Mouse (Mus musculus) lung, postnatal 4 days (tissue): ENCODE results near the gene Gnl1.
A peak's percentile ranks its signal among the peaks of the same experiment; 100 is the strongest.
"Not testable (repeated sequence)": the region's sequence is repeated elsewhere in the genome, so short reads cannot be mapped to it uniquely, and the experiment has no call there.

Source experiments
- DNase-seq, 2 experiments: peaks; one replicate each; pipeline ENCODE4 v3.0.0; 2021

The Gnl1 gene

DNA sequence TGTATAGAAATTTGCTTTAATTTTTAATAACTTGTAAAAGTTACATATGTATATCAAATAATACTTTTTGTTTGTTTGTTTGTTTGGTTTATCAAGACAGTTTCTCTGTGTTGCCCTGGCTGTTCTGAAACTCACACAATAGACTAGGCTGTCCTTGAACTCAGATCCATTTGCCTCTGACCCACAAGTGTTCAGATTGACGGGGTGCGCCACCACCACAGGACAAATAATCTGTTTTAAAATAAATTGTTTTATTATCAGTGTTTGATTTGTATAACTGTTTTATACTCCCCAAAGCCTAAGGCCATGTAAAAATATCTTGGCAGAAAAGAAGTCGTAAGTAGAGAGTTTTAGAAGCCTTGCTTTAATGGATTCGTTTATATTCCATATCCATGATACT is 48.0 kb downstream of the Gnl1 start:
- DNase-seq = no peak

DNA sequence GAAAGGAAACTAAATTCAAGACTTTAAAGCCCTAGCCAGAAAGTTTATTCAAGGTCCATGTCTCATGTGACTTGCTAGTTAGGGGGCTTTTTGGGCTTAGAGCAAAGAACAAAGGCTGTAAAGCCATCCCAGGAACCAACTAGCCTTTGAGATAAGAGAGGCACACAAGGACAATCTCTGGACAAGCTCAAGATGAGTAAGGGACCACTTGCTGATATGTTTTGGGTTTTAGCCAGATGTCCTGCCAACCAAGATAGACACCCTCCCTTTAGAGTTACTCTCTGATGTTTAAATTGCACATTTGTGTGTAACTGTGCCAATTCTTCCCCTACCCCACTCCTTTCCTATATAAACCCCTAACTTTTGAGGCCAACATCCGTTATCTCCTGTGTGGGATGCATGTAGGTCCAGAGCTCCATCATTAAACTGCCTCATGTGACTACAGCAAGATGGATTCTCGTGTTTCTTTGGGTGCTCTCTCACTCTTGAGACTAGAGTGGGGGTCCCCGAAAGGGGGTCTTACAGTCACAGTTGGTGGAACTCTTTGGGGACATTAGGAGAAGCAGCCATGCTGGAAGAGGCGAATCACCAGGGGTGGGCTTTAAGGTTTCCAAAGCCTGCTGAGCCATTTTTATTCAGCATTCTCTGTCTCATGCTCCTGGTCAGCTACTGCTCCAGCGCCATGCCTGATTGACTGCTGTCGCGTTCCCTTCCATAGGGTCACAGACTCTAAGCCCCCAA is 49.4 kb downstream of the Gnl1 start:
- no peak for DNase-seq

DNA sequence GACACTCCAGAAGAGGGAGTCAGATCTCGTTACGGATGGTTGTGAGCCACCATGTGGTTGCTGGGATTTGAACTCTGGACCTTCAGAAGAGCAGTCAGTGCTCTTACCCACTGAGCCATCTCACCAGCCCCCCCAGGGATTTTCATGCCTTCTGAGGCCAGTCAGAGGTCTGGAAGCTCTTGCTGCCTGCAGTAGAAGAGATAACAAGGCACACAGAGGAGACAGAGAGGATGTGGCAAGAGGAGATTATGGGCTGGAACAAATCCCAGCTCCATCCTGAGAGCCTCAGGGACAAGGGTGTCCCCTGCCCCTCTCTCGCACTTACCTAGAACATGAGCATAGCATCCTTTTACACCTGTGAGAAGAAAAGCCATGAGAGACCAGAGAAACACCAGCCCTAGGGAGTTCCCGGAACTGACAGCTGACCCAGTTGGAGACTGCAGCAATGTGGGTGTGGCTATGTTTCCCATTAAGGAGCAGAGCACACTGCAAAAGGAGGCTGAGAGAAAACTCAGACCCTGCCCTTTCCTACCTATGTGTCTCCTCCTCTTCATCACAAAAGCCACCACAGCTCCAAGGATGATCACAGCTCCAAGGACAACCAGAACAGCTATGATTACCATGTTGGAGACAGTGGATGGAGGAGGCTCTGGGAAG is 50.5 kb downstream of the Gnl1 start:
- DNase-seq = not testable (repeated sequence)

DNA sequence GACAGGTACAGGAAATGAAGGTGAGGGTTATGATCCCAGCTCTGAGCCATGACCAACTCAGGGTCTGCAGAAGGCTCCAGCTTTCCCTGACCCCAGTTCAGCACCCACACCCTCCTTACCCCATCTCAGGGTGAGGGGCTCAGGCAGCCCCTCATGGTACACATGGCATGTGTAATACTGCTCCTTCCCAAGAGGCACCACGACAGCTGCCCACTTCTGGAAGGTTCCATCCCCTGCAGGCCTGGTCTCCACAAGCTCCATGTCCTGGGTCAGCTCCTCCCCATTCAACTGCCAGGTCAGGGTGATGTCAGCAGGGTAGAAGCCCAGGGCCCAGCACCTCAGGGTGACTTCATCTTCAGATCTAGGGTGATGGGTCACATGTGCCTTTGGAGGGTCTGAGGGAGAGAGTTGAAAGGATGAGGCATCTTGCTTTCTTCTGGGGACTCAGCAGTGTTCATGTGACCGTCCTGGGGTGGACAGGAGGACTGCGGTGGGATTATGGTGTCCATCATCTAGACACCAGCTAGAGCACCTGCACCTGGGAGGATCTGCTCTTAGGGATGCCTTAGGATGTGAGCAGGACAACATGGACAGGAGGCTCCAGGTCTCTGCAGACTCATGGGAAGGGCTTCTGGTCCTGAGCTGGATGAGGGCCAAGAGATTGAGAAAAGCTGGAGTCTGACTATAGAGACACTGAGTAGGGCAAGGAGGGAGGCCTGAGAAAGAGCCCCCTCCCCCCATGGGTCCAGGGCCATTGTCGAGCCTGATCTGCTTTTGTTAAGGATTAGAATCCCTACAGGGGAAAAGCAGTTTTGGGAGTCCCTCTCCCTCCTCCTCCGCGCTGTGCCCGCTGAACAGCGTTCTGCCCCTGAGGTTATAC is 51.3 kb downstream of the Gnl1 start:
- DNase-seq = not testable (repeated sequence)

DNA sequence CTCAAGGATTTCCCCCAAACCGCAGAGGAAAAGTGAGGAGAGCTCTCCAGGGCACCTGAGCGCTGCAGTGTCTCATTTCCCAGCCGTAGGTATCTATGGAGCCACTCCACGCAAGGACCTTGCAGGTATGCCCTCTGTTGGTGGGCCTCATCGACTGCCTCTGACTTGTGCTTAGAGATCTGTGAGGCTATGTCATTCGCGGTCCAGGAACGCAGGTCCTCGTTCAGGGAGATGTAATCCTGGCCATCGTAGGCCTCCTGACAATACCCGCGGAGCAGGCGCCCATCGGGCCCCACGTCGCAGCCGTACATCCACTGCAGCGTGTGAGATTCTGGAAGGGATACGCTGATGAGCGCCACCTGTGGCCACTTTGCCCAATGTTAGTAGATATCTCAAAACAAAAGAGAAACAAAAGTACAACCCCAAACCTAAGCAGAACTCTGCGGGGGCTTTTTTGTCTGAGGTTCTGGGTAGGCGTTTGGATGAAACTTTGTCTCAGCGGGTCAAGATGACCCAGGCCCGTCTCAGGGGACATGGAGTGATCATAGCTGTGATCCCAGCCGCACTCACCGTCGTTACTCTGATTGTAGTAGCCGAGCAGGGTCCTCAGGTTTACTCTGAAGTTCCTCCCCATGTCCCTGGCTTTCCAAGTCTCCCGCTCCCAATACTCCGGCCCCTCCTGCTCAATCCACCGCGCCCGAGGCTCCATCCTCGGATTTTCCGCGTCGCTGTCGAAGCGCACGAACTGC is 52.1 kb downstream of the Gnl1 start:
- peak; percentile 49 to 65 for DNase-seq

DNA sequence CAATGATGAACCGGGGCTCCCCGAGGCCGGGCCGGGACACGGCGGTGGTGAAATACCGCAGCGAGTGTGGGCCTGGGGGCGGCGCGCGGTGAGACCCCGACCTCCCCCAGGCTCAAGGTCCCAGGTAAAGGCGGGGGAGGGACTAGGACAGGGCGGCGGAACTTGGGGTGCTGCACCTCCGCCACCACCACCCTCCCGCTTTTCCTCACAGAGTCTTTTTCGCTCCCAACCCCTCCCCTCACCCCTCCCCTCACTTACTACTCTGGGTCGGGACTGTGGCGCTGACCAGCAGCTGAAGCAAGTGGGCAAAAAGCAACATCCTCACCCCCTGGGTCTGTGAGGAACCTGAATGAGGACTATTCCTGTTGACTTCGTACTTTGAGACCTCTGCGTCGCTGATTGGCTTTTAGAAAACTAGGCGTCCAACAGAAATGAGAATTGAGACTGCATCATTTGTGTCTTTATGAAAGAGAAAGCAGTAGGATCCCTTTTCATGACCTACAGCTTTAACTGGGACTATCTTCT is 52.8 kb downstream of the Gnl1 start, which contains the start of gene H2-T23:
Gene H2-T23 (minus strand): TSS at position 505 of the 525 bp plus-strand sequence.
- DNase-seq = peak; percentile 61 to 66

DNA sequence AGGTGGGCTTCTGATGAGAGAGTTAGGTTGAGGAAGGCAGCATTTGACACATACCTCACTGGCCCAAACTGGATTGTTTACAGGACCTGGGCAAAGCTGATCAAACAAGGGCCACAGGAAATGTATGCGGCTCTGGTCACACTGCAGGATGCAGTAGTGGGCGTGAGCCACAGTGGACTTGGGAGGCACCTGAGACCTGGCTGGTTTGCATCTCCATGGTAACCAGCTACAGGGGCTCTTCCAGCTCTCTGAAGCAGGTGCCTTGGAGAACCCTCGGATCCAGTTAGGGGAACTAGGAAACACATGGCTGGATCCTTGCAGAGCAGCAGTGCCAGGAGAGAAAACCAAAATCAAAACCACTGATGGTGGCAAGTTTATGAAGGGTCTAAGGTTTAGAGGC is 54.9 kb downstream of the Gnl1 start:
- not testable (repeated sequence) for DNase-seq

DNA sequence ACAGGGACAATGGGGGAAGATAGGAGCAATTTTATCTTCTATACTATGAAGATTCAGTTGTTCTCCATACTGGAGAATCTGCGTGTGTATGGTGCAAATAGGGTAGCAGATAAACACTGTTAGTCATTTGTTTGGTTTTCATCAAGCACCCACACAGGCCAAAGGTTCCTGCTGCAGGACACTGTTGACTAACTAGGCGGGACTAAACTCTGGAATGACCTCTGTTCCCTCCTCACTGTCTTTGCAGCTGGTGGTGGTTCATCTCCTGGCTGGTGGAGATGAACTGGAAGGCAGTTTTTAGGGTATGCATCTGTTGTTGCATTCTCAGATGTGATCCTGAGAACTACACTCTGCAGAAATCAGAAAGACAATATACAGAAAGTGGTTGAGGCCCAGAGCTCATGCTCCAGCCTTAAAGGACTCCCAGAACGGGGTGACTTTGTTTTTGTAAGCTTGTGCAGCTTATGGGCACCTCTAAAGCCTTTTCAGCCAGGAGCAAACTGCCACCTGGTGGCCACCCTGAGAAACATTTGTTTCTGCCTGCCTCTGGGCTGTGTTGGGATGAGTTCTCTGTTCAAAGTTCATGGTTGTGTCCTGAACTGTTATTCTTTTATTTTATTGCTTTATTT is 55.5 kb downstream of the Gnl1 start:
- DNase-seq = peak; percentile 63 to 74

DNA sequence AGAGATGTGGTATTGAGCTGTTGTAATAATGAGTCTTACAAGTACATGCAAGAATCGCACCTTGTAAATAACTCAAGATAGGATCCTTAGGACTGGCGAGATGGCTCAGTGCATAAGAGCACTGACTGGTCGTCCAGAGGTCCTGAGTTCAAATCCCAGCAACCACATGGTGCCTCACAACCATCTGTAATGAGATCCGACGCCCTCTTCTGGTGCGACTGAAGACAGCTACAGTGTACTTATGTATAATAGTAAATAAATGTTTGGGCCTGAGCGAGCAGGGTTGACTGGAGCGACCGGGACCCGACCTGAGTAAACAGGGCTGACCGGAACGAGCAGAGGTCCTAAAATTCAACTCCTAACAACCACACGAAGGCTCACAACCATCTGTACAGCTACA is 56.5 kb downstream of the Gnl1 start:
- DNase-seq = not testable (repeated sequence)
